In the genomic region with DNA sequence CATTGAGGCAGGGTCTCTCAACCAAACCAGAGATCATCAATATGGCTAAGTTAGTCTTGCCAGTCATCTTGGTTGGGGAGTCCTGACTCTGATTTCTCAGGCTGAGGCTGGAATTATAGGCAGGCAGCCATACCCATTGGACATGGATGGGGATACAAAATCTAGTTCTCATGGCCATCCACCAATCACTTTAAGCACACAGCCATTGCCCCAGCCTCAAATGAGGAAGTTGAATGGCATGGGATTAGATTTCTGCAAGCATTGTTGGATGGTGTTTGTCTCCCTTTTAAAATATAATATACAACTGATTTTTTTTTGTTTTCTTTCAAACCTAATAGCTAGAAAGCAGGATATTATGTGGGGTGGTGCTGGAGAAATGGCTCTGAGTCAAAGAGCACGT, we compare ENCODE assay signal across 21 mouse cellular contexts.
DNase-seq lines count a peak whose midpoint lies in the region; ATAC-seq lines count a peak whose summit lies in the region.
"Had no signal": no experiment of that assay in that cellular context is flagged by ENCODE, and none has a peak within 500 bp of the region (broad histone marks: within the 10 kb centered on the region; RNA-seq: fewer than 3 reads in every experiment).

No protein-coding gene starts in this region.

- H3K4me2 ChIP-seq in liver, embryonic 11.5 days: no peak overlapping the region
- H3K4me2 ChIP-seq: embryonic facial prominence, embryonic 13.5 days; forebrain, embryonic 12.5 days; forebrain, embryonic 15.5 days; heart, embryonic 13.5 days; hindbrain, embryonic 12.5 days; hindbrain, embryonic 15.5 days had no signal

- no peaks in the 10 kb centered on the region for H3K27me3 ChIP-seq in embryonic facial prominence, embryonic 10.5 days (replicated peaks; ENCODE audit: low read depth, poor library complexity, severe bottlenecking)
- no peaks in the 10 kb centered on the region for H3K27me3 ChIP-seq in liver, embryonic 11.5 days (replicated peaks; ENCODE audit: control insufficient read depth, insufficient read depth, low read length)
- H3K27me3 ChIP-seq: embryonic facial prominence, embryonic 13.5 days; forebrain, embryonic 15.5 days; heart, embryonic 13.5 days; hindbrain, embryonic 12.5 days; hindbrain, embryonic 15.5 days had no signal

- H3K27ac ChIP-seq in embryonic facial prominence, embryonic 10.5 days (replicated peaks): peak overlapping the region; percentile 59; the same call in 1 of the 2 replicates
- H3K27ac ChIP-seq in liver, embryonic 11.5 days (ENCODE audit: low read depth, low read length): no peak overlapping the region
- H3K27ac ChIP-seq: embryonic facial prominence, embryonic 13.5 days; forebrain, embryonic 12.5 days; forebrain, embryonic 15.5 days; heart, adult 2 months; heart, embryonic 10.5 days; heart, embryonic 13.5 days; hindbrain, embryonic 12.5 days; hindbrain, embryonic 15.5 days had no signal

- intact Hi-C loops in heart, postnatal 10 days (cut with DNase I): loop anchor here (5.0 kb wide), 3 partner anchors 86 to 419 kb away; no protein-coding TSS in a partner anchor

- no peaks in the 10 kb centered on the region for H3K36me3 ChIP-seq in embryonic facial prominence, embryonic 10.5 days (replicated peaks)
- H3K36me3 ChIP-seq in liver, embryonic 11.5 days (ENCODE audit: control insufficient read depth, insufficient read depth, low read length): no peaks in the 10 kb centered on the region
- H3K36me3 ChIP-seq: embryonic facial prominence, embryonic 13.5 days; forebrain, embryonic 12.5 days; forebrain, embryonic 15.5 days; heart, embryonic 10.5 days; heart, embryonic 13.5 days; hindbrain, embryonic 12.5 days; hindbrain, embryonic 15.5 days had no signal

- ATAC-seq in liver, embryonic 11.5 days (replicated peaks; ENCODE audit: low FRiP score): no peak
- ATAC-seq: forebrain, embryonic 15.5 days; intestine, postnatal 0 days had no signal

- H3K4me1 ChIP-seq in embryonic facial prominence, embryonic 10.5 days: peaks cover 38% of the 10 kb centered on the region
- H3K4me1 ChIP-seq in liver, embryonic 11.5 days (replicated peaks; ENCODE audit: control insufficient read depth, insufficient read depth, low read length): no peaks in the 10 kb centered on the region
- H3K4me1 ChIP-seq: forebrain, embryonic 15.5 days; heart, embryonic 10.5 days; heart, embryonic 13.5 days; hindbrain, embryonic 12.5 days had no signal

- peak; percentile 6 to 15 for DNase-seq in cerebellum, postnatal 10 days
- DNase-seq in cerebellum, postnatal 25 days: no peak
- peak; percentile 17 for DNase-seq in Muller cell, postnatal 12 days (ENCODE audit: inconsistent ontology term)
- no peak for DNase-seq in embryonic facial prominence, embryonic 10.5 days (ENCODE audit: low spot score)
- no peak for DNase-seq in heart, postnatal 10 days
- DNase-seq in liver, embryonic 11.5 days (ENCODE audit: low spot score): no peak
- DNase-seq: adrenal gland, adult 8-10 months; cerebellum, adult 11-12 months; cerebellum, adult 8-10 months; gastrocnemius, postnatal 25 days; heart, adult 2 months; kidney, adult 8-10 months had no signal

- H3K9ac ChIP-seq in liver, embryonic 11.5 days (ENCODE audit: low read depth, low read length): no peak overlapping the region
- H3K9ac ChIP-seq: embryonic facial prominence, embryonic 13.5 days; forebrain, embryonic 12.5 days; forebrain, embryonic 15.5 days; heart, embryonic 13.5 days; hindbrain, embryonic 12.5 days; hindbrain, embryonic 15.5 days had no signal

- no peak overlapping the region for H3K4me3 ChIP-seq in embryonic facial prominence, embryonic 10.5 days
- H3K4me3 ChIP-seq in liver, embryonic 11.5 days (ENCODE audit: low read depth, low read length): no peak overlapping the region
- H3K4me3 ChIP-seq: embryonic facial prominence, embryonic 13.5 days; erythroblast, embryonic 14.5 days; forebrain, embryonic 12.5 days; forebrain, embryonic 15.5 days; heart, adult 2 months; heart, embryonic 10.5 days; heart, embryonic 13.5 days; hindbrain, embryonic 12.5 days; hindbrain, embryonic 15.5 days had no signal

- 72% methylated on average over 1 of the region's 1 CpGs for WGBS in embryonic facial prominence, embryonic 10.5 days
- WGBS in liver, embryonic 11.5 days: 50% methylated on average over 1 of the region's 1 CpGs

- no peaks in the 10 kb centered on the region for H3K9me3 ChIP-seq in embryonic facial prominence, embryonic 10.5 days
- no peaks in the 10 kb centered on the region for H3K9me3 ChIP-seq in liver, embryonic 11.5 days (ENCODE audit: control insufficient read depth, low read length)
- H3K9me3 ChIP-seq: embryonic facial prominence, embryonic 13.5 days; forebrain, embryonic 12.5 days; forebrain, embryonic 15.5 days; heart, embryonic 10.5 days; heart, embryonic 13.5 days; hindbrain, embryonic 12.5 days; hindbrain, embryonic 15.5 days had no signal

Comparison
In these comparisons a context has a peak if more than half of its experiments do, and no peak if none do; other contexts are left out.
1. DNase-seq: peak in cerebellum, postnatal 10 days (2 of 2) and Muller cell, postnatal 12 days (single experiment); none in cerebellum, postnatal 25 days (0 of 2), embryonic facial prominence, embryonic 10.5 days (single experiment), heart, postnatal 10 days (0 of 2) and liver, embryonic 11.5 days (single experiment).